Mouse (Mus musculus): ENCODE measurements around the gene Lsp1. TPM values are rescaled to one million over a fixed set of nuclear protein-coding genes. Genes with fewer than 3 reads are reported as not detected.

Lsp1 gene
- polyA plus RNA-seq, 1 experiment from 2014 or later = 18.4 TPM

DNA sequence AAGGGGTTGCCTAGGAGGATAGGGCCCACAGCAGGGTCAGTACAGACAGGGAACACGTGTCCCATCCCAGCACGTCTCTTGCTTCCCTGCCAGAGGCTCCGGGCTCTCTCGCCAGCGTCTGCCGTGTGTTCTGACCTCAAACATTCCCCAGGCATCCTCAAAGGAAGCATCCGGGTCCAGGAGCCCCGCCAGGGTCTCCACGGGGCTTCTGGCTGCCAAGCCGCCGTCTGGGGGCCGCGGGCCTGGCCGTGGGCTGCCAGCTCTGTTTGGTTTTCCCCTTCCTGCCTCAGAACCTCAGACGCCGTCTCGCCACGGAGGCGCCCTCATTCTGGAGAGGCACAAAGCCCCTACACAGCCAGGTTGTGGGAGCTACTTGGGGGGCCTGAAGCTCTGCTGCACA is 27.0 kb upstream of the Lsp1 start:
- no peak for ATAC-seq (ENCODE audit: low FRiP score, low read depth)
- H3K27me3 ChIP-seq (replicated peaks) = no peaks in the 10 kb centered on the region
- H3K27ac ChIP-seq = no peak overlapping the region
- peaks cover 19% of the 10 kb centered on the region for H3K4me1 ChIP-seq
- no peaks in the 10 kb centered on the region for H3K36me3 ChIP-seq
- no peak overlapping the region for H3K4me2 ChIP-seq (replicated peaks)
- no peak overlapping the region for H3K9ac ChIP-seq
- 57% methylated on average over 19 of the region's 19 CpGs for WGBS
- H3K9me3 ChIP-seq = no peaks in the 10 kb centered on the region
- no peak overlapping the region for H3K4me3 ChIP-seq

DNA sequence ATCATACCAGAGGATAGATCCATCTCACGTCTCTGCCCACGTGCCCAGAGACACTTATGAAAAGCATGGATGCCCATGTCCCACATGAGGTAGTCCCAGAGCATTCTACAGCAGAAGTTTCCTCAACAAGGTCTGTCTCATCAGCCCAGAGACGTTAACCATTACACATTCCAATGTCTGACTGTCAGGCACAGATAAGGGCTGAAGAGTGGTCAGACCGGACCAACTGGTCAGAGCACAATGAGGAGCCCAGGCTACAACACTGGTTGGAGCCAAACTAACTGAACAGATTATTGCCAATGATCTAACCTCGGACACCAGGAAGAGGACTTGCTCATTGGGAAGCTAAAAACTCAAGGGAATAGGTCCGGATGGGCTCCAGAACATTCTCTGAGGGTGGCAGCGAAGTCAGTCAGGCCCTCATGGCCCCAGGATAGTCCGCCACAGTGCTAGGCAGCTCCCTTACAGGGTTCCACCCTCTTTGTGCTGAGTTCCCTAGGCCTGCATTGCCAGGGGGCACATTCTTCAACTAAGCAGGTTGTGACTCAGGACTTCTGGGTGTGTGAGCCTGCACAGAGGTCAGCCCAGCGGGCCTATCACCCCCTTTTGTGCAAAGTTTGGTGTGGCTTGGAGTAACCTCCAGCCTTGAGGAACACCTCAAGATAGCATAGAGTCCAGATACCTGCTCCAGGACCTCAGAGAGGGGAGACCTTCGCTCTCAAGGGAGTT is 26.3 kb upstream of the Lsp1 start, which contains the start of gene Syt8:
Gene Syt8, plus strand, starts transcription at position 714 of the 729 bp plus-strand sequence.
- Histone ChIP-seq H3K4me1 (peaks cover 19% of the 10 kb centered on the region), H3K4me2 (replicated peaks) (no peak within 1 kb of the TSS), H3K4me3 (no peak within 1 kb of the TSS), H3K9me3 (no peaks in the 10 kb centered on the region), H3K27me3 (replicated peaks) (no peaks in the 10 kb centered on the region), H3K27ac (no peak within 1 kb of the TSS), H3K36me3 (no peaks in the 10 kb centered on the region), H3K9ac (no peak within 1 kb of the TSS)
- 88% methylated on average over 10 of the region's 10 CpGs for WGBS
- ATAC-seq (ENCODE audit: low FRiP score, low read depth) = no peak

DNA sequence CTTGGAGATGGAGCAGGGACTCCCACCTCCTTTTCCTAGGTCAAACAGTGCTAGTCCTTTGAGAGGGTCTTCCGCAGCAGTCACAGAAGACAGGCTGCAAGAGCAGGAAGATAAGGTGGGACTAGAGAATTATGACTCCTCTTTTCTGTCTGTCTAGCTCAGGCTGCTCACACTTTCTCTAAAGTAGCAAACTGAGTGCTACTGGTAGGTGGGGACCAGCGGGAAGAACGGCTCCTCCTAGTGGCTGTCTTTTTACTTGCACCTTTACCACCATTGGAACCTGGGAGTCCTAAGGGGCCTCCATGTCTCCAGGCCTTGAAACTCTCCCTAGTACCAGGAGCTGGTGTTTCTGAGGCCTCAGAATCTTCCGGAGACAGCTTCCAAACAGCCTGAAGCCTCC is 25.1 kb upstream of the Lsp1 start:
- H3K4me3 ChIP-seq = no peak overlapping the region
- 28% methylated on average over 4 of the region's 4 CpGs for WGBS
- no peak for ATAC-seq (ENCODE audit: low FRiP score, low read depth)
- no peak overlapping the region for H3K9ac ChIP-seq
- H3K9me3 ChIP-seq = no peaks in the 10 kb centered on the region
- no peak overlapping the region for H3K27ac ChIP-seq
- peaks cover 10% of the 10 kb centered on the region for H3K4me1 ChIP-seq
- no peaks in the 10 kb centered on the region for H3K27me3 ChIP-seq (replicated peaks)
- no peaks in the 10 kb centered on the region for H3K36me3 ChIP-seq
- H3K4me2 ChIP-seq (replicated peaks) = no peak overlapping the region

DNA sequence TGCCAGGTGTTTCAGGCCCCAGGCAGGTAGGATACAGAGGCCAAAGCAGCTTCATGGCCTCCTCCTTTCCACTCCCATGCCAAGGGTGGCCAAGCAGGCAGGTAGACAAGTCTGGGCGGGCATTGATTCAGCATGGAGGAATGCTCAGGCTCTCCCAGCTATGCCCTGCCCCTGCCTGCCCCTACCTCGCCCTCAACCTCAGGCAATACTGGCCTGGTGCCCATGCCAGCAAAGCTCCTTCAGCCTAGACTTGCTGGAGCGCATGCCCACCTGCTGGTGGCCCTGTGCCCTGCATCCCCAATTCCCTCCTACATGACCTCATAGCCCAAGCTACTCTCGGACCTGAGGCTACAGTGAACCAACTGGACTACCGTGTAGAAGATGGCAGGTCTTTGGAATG is 23.3 kb upstream of the Lsp1 start:
- ATAC-seq (ENCODE audit: low FRiP score, low read depth) = no peak
- peaks cover 6% of the 10 kb centered on the region; the same call in 1 of the 2 replicates for H3K4me1 ChIP-seq
- no peak overlapping the region for H3K4me2 ChIP-seq (replicated peaks)
- no peaks in the 10 kb centered on the region for H3K36me3 ChIP-seq
- no peak overlapping the region for H3K9ac ChIP-seq
- H3K9me3 ChIP-seq = no peaks in the 10 kb centered on the region
- H3K4me3 ChIP-seq = no peak overlapping the region
- H3K27ac ChIP-seq = no peak overlapping the region
- H3K27me3 ChIP-seq (replicated peaks) = no peaks in the 10 kb centered on the region
- 84% methylated on average over 5 of the region's 5 CpGs for WGBS

- H3K4me1 ChIP-seq = 0 out of 2 replicates have a peak, but pooled peaks cover 3% of the 10 kb centered on the region
- H3K36me3 ChIP-seq = no peaks in the 10 kb centered on the region
- no peaks in the 10 kb centered on the region for H3K9me3 ChIP-seq
- no peak overlapping the region for H3K9ac ChIP-seq
- no peak for ATAC-seq (ENCODE audit: low FRiP score, low read depth)
- WGBS = 83% methylated on average over 14 of the region's 14 CpGs
- no peak overlapping the region for H3K4me2 ChIP-seq (replicated peaks)
- no peak overlapping the region for H3K4me3 ChIP-seq
- H3K27ac ChIP-seq = no peak overlapping the region
- H3K27me3 ChIP-seq (replicated peaks) = no peaks in the 10 kb centered on the region
These were observed 20.6 kb upstream of the Lsp1 start for GRCm38 (mm10) chr7:142439966-142440365.

DNA sequence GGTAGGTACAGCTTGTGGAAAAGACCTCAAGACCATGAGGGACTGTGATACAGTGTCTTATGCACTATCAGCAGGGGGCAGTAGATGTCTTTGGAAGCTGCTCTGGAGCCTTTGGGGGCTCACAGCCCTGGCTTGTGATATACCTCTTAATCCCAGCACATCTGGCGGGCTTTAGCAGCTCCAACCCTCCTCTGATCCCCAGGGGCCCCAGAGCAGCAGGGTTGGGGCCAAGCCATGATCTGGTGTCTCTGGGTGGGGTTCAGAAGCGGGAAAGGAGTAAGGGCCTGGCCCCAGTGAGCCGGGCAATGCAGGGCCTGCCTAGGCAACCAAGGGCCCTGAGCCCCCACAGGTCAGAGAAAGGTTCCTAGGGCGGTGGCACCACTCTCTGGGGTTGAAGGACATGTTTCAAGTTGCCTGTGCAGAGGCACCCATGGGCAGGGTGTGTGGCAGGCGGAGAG is 19.9 kb upstream of the Lsp1 start:
- ATAC-seq (ENCODE audit: low FRiP score, low read depth) = no peak
- 67% methylated on average over 5 of the region's 5 CpGs for WGBS
- Histone ChIP-seq H3K27me3 (replicated peaks) (no peaks in the 10 kb centered on the region), H3K4me1 (0 out of 2 replicates have a peak, but pooled peaks cover 3% of the 10 kb centered on the region), H3K36me3 (no peaks in the 10 kb centered on the region), H3K4me2 (replicated peaks) (no peak overlapping the region), H3K9me3 (no peaks in the 10 kb centered on the region), H3K27ac (no peak overlapping the region), H3K9ac (peak overlapping the region; percentile 18; the same call in 1 of the 2 replicates), H3K4me3 (no peak overlapping the region)

DNA sequence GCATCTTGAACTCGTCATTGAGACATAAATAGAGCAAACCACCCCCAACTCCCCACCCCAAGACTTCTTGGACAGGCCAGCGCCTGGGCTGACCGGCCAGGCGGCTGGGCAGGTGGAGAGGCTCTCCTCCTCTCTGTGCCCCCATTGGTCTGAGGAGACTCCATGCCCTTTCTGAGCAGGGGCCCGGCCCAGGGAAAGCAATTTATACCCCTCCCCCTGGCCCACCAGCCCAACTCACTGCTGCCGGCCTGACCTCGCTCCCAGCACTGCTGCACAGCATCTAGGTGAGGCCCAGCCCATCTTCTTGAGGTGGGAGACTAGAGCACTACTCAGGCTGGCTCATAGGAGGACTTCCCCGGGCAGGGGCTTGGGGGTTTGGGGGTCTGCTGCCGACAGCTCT is 19.0 kb upstream of the Lsp1 start, which contains the start of gene Tnni2:
Gene Tnni2, plus strand, starts transcription at position 224 of the 400 bp plus-strand sequence.
- 0 out of 2 replicates have a peak, but pooled peaks cover 3% of the 10 kb centered on the region for H3K4me1 ChIP-seq
- no peaks in the 10 kb centered on the region for H3K9me3 ChIP-seq
- no peak within 1 kb of the TSS for H3K4me3 ChIP-seq
- no peaks in the 10 kb centered on the region for H3K27me3 ChIP-seq (replicated peaks)
- no peak within 1 kb of the TSS for H3K27ac ChIP-seq
- no peaks in the 10 kb centered on the region for H3K36me3 ChIP-seq
- ATAC-seq (ENCODE audit: low FRiP score, low read depth) = no peak
- H3K4me2 ChIP-seq (replicated peaks) = no peak within 1 kb of the TSS
- peak within 1 kb of the TSS; percentile 18; the same call in 1 of the 2 replicates for H3K9ac ChIP-seq
- 78% methylated on average over 9 of the region's 9 CpGs for WGBS

GRCm38 (mm10) chr7:142442081-142442907 is 18.3 kb upstream of the Lsp1 start:
- WGBS = 74% methylated on average over 9 of the region's 9 CpGs
- no peaks in the 10 kb centered on the region for H3K9me3 ChIP-seq
- no peak overlapping the region for H3K4me3 ChIP-seq
- 0 out of 2 replicates have a peak, but pooled peaks cover 3% of the 10 kb centered on the region for H3K4me1 ChIP-seq
- H3K27ac ChIP-seq = no peak overlapping the region
- H3K36me3 ChIP-seq = no peaks in the 10 kb centered on the region
- H3K27me3 ChIP-seq (replicated peaks) = no peaks in the 10 kb centered on the region
- ATAC-seq (ENCODE audit: low FRiP score, low read depth) = no peak
- H3K9ac ChIP-seq = no peak overlapping the region
- H3K4me2 ChIP-seq (replicated peaks) = no peak overlapping the region

GRCm38 (mm10) chr7:142442908-142443420 is 17.6 kb upstream of the Lsp1 start:
- no peak overlapping the region for H3K27ac ChIP-seq

GRCm38 (mm10) chr7:142443474-142443873 is 17.1 kb upstream of the Lsp1 start:
- Histone ChIP-seq H3K36me3 (no peaks in the 10 kb centered on the region), H3K9me3 (no peaks in the 10 kb centered on the region), H3K4me2 (replicated peaks) (no peak overlapping the region), H3K4me3 (no peak overlapping the region), H3K9ac (no peak overlapping the region), H3K27me3 (replicated peaks) (no peaks in the 10 kb centered on the region), H3K27ac (no peak overlapping the region), H3K4me1 (0 out of 2 replicates have a peak, but pooled peaks cover 3% of the 10 kb centered on the region)
- no peak for ATAC-seq (ENCODE audit: low FRiP score, low read depth)
- 86% methylated on average over 5 of the region's 5 CpGs for WGBS

More at GRCm38 (mm10) chr7:142442908-142443420, 17.6 kb upstream of the Lsp1 start:
- ATAC-seq (ENCODE audit: low FRiP score, low read depth) = no peak
- 90% methylated on average over 7 of the region's 7 CpGs for WGBS
- Histone ChIP-seq H3K9me3 (no peaks in the 10 kb centered on the region), H3K27me3 (replicated peaks) (no peaks in the 10 kb centered on the region), H3K4me1 (0 out of 2 replicates have a peak, but pooled peaks cover 3% of the 10 kb centered on the region), H3K9ac (no peak overlapping the region), H3K4me3 (no peak overlapping the region), H3K36me3 (no peaks in the 10 kb centered on the region), H3K4me2 (replicated peaks) (no peak overlapping the region)

- Histone ChIP-seq H3K36me3 (no peaks in the 10 kb centered on the region), H3K27ac (no peak overlapping the region), H3K4me3 (no peak overlapping the region), H3K27me3 (replicated peaks) (no peaks in the 10 kb centered on the region), H3K9ac (no peak overlapping the region), H3K4me1 (0 out of 2 replicates have a peak, but pooled peaks cover 3% of the 10 kb centered on the region), H3K9me3 (no peaks in the 10 kb centered on the region), H3K4me2 (replicated peaks) (no peak overlapping the region)
- no peak for ATAC-seq (ENCODE audit: low FRiP score, low read depth)
- 93% methylated on average over 6 of the region's 6 CpGs for WGBS
These were observed 16.4 kb upstream of the Lsp1 start for GRCm38 (mm10) chr7:142444171-142444570.

DNA sequence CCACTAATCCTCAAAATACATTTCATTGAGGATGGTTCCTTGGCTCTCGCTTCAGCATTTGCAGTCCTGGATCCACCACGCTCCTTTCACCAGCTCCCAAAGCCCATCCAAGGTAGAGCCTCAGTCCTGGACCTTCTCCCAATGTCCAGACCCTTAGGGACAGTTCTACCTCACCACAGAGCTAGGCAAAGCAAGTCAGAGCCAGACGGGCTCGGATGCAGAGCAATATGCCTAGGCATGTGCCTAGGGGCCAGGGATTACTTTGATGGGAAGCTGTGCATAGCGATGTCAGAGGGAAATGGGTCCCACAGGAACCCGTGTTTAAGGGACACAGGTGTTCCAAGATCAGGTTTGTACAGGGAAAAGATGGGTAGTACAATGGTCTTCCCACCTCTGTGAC is 15.3 kb upstream of the Lsp1 start:
- H3K9ac ChIP-seq = no peak overlapping the region
- no peak for ATAC-seq (ENCODE audit: low FRiP score, low read depth)
- H3K4me3 ChIP-seq = no peak overlapping the region
- no peak overlapping the region for H3K27ac ChIP-seq
- no peak overlapping the region for H3K4me2 ChIP-seq (replicated peaks)
- H3K36me3 ChIP-seq = no peaks in the 10 kb centered on the region
- H3K27me3 ChIP-seq (replicated peaks) = no peaks in the 10 kb centered on the region
- 84% methylated on average over 6 of the region's 6 CpGs for WGBS
- 0 out of 2 replicates have a peak, but pooled peaks cover 3% of the 10 kb centered on the region for H3K4me1 ChIP-seq
- H3K9me3 ChIP-seq = no peaks in the 10 kb centered on the region

All from neural tube, embryonic 12.5 days (tissue).